Mouse (Mus musculus) liver, adult 2 months (tissue): ENCODE measurements around the gene Zdhhc7.

ENCODE experiments used
- CTCF ChIP-seq: fragments of 200-500 bp; IDR thresholded peaks from 2 replicates; pipeline ENCODE4 v1.5.1; 2011; ENCODE audit warnings: low read depth, low read length, control low read depth
- POLR2A ChIP-seq: fragments of 200-500 bp; IDR thresholded peaks from 2 replicates; pipeline ENCODE4 v1.6.1; 2011; ENCODE audit warnings: low read length, control low read depth; ENCODE audit not compliant: insufficient read depth; ENCODE audit errors: extremely low read depth

- TF ChIP-seq POLR2A (no peak), CTCF (no peak)
Measured at GRCm38 (mm10) chr8:120131158-120131557, 29.9 kb upstream of the Zdhhc7 start.
